Mouse (Mus musculus) thymus, postnatal 25 days (tissue): ENCODE results near the gene Ppp1r26.

Experiments used
- DNase-seq: peaks from one replicate; pipeline ENCODE4 v3.0.0; 2022

The Ppp1r26 gene

GRCm38 (mm10) chr2:28504676-28505075, 58.1 kb downstream of the Ppp1r26 start:
- no peak for DNase-seq
